Mouse (Mus musculus) gonadal fat pad, adult 2 months (tissue): ENCODE measurements around the gene Mptx2. TPM values are rescaled to one million over a fixed set of nuclear protein-coding genes. Genes with fewer than 3 reads are reported as not detected.
"Not testable (repeated sequence)": the region's sequence is repeated elsewhere in the genome, so short reads cannot be mapped to it uniquely, and the experiment has no call there.

Experiments used
- DNase-seq: peaks from one replicate; pipeline ENCODE4 v3.0.0-alpha.2; 2012; ENCODE audit warnings: low read depth
- polyA plus RNA-seq: library from polyadenylated mRNA; depleted of rRNA; stranded (reverse); fragments of >200 nt; gene quantifications from 2 replicates; pipeline ENCODE4 v1.2.3, GENCODE M21; 2012; rRNA removed

The Mptx2 gene
- not detected in 2 replicates for polyA plus RNA-seq

DNA sequence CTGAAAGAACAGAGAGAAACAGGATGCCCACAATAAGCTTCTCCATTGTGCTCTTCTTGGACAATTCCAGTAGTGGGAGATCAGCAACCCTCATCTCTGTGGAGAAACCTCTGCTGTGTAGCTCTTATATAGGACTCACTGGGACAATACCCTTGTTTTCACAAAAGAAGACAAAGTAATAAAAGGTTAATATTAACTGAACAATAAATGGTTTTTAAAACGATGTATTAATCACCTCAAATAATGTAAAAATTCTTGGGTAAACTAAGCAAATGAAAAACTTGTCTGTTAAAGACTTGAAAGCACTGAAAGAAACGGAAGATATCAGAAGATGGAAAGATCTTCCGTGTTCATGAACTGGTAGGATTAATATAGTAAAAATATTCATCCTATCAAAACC lies at the start of gene Mptx2:
Gene Mptx2, minus strand, starts transcription at position 101 of the 400 bp plus-strand sequence.
- no peak for DNase-seq

DNA sequence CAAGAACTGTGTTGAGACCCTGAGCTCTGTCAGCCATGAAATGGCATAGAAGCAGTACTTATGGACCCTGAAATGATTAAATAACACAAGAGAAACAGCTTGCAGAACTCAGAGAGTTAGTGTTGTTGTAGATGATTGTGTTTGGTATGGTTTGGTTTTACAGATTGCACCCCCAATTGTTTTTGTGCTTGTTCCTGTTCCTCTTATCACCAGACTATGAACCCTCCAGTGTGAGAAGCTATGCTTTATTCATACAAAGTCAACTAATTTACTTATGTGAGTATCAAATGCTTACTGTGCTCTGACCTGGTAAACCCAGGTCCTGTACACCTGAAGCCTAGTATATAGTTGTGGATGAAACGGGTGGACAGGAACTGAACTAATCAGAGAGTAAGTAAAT lies 49.0 kb upstream of the Mptx2 start:
- DNase-seq = no peak

DNA sequence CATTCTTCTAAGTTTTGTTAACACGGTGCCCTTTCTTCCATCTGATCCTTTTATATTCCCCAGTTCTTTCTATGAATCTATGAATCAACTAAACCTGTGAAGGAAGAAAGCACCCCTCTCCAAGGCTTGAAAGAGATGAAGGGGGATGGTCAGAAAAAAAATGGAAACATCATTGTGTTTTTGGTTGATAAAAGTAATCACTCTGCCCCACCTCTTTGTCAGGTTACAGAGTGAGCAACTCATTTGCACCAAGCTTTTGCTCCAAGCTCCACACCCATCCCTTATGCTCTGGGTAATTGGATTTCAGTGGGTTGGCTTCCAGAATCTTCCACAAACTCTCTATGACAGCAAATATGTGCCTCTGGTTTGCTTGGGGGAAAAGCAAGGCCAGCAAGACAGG lies 47.8 kb upstream of the Mptx2 start:
- DNase-seq = no peak

DNA sequence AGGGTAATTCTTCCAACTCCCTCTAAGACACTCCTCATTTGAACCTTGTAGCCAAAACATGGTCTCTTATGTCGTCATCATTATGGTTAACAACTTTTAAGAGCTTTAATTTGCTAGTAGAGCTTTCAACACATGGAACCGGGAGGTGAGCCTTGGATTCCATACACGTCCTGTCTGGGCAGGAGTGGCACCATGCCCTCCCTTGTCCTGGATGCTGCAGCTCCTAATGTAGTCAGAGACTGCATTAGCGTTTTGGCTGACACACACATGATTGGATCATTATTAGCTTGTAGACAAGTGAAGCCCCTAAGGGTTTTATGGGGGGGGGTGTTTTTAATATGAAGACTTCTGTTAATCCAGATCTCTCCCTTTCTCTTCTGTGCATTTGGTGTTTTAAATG lies 47.4 kb upstream of the Mptx2 start:
- DNase-seq = no peak

DNA sequence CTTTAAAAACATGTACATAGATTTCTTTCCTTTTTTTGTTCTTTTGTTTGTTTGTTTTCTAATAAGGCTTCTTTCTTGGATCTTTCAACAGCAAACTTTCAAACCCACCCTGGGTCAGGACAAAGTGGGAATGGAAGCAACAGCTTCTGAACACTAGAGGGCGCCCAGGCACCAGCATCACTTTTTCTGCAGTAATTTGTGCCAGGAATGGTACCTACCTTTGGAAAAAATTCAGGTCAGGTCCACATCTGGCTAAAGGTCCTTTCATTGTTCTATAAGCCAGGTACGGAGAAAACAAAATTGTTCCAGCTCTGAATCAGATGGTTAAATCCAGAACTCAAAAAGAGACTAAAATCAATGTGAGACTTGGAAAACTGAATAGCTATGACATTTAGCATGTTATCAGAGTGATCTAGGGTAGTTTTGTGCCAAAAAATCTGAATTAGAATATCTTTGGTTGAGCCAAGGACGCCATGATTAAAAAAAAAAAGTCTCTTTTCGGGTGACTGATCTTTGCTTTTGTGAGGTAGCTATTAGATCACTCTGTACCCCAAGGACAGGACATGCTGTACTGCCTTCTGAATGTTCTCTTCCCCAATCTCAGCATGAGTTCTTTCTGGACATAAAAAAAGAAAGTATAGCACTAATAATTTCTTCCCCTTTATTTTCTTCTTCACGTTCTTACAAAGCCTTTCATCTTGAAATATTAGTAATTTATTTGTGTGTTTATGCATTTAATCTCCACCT lies 46.4 kb upstream of the Mptx2 start:
- no peak for DNase-seq

DNA sequence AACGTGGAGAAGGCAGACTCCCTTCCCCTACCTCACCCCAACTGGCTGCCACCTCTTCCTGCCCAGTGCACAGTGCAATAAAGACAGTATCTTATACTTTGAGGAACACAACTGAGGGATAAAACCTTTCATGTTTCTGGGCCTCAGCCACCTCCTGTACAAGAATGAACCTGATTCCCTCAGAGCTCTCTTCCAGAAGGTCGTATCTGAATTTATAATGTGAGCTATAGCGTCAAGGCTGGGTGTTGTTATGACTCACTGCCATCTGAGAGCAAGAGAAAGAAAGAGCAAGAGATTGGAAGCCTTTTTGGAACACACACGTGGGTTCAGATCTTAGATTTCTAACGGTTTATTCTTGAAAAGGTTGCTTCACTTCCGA lies 44.7 kb upstream of the Mptx2 start:
- DNase-seq = no peak

DNA sequence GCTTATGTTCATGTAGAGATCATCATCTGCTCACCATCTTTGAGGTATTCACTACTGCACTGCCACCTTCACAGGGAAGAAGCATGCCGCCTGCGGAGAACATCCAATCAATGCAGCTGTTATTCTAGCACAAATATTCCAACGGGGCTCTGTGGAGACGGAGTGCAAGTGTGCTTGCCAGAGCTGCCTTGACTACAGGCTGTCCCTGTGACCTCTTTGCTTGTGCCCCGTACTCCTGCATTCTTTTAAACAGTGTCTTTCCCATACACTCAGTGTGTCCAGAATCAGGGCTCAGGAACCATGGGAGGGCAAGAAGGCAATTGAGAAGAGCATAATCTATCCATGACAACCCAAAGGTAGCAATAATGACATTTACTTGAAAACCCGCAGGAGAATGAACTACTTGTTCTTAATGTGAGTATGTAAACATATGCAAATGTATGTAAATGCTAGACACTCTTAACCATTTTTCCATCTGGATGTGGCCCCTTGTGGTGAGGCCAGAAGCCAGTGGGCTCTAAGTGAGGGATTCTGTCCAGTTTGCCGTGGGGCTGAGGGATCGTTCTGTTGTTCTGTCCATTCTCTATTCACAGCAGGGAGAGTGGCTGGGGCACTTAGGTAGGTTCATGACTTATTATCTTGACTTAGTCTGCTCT lies 44.1 kb upstream of the Mptx2 start:
- DNase-seq = no peak

DNA sequence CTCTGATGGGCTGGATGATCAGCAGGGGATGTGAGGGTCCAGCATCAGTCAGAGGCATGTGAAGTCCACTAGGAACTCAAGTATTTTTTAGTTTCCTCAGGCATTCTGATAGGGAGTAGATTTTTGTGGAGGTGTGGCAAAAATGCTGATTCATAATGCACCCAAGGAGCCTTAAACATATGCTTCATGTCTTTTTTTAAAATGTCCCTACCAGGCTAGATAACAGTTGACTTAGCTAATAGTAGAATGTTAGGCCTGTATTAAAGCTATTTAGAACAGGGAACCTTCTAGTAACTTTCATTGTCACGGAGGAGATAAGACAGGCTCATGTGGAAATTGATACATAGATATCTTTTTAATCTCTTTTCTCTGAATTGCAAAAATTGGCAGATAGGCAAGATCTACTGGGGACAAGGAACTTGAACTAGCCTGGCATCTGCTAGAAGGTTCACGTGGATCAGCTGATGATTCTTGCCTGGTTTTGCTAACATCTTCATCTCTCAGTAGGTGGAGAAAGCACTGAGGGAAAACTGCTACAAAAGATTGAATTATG lies 40.4 kb upstream of the Mptx2 start:
- DNase-seq = no peak

DNA sequence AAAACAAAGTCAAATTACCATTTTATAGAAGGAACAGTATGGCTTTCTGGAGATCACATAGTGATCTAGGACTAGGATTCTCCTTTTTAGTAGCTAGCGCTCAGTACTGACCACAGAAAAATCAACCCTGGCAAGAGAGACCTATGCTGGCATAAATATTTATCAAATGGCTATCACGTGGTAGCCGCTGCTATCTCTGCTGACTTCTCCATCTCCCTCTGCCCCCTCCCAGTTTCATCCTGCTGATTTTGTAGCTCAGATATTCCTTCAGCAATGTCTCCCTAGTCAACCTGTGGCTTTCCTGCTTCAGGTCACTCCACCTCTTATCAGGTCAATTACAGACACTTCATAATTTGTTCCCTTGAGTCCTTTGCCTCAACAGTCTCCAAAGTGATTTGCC lies 38.1 kb upstream of the Mptx2 start:
- DNase-seq = no peak

DNA sequence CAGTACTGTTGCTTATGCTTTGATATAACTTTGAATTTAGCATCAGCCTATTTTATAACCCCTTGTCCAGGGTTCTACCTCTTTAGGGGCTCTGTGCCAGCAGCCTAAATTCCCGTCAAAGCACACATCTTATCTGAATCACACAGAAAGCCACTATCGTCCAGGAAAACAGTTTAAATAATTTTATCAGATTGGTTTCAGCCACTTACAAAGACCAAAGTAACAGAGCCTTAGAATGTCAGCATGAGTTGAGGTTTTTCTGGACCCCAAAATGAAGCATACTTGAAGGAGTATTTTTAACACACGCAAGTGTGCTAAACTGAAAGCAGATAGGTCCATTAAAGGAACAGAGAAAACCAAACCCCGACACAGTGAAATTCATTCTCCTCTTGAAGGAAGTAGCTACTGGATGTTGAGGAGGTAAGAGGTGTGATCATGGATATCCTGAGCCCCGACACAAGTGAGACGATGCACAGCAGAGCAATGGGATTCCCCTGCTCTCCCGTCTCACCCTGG lies 36.0 kb upstream of the Mptx2 start:
- not testable (repeated sequence) for DNase-seq

DNA sequence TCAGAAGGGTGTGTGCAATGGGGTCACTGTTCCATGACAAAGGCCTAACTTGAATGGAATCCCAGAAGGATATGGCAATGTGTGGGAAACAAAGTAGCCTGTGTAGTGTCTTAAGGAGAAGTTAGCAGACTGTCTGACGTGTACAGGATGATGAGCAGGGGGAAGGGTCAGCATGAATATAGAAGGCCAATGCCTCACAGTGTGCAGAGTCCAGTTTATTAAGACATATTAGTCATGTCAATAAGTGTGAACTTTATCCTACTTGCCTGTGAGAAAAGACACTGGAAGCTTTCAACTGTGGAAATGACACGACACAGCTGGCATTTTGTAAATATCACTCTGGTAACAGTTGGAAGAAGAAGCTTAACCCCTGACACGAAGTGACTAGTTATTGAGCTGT lies 25.2 kb upstream of the Mptx2 start:
- not testable (repeated sequence) for DNase-seq

DNA sequence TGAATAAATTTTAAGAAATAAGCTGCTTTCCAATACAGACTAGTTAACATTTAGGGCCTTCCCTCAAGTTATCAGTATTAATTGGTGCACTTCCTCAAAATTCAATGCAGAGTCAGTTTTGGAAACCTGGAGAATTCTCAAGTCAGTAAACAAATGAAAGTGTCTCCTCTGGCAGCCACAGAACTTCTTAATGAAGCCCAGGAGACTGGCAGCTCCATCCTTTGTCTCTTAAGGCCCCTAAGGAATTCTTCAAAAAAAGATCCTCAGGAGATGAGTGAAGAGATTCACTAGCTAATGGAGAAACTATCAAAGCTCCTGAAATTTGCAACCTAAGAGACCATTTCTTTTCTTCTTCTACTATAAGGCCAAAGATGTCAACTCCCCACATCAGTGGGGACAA lies 11.9 kb downstream of the Mptx2 start, which contains the start of gene Olfr418:
Gene Olfr418, plus strand, starts transcription at position 301 of the 400 bp plus-strand sequence.
- no peak for DNase-seq

DNA sequence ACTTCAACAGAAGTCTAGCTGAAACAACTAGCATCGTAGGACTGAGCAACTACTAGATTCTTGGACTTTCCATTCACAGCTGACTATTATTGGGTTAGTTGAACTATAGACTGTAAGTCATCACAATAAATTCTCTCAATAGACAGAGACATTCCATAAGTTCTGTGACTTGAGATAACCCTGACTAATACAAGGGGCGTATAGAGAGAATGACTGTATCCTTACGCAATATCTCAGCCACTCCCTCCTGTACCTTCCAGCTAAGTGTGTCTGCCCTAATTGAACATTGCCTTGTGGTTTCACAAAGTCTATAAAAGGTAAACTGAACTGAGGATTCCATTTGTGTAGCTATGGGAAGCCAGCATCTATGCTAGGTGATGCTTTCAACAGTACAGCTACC lies 27.7 kb downstream of the Mptx2 start:
- DNase-seq = no peak

DNA sequence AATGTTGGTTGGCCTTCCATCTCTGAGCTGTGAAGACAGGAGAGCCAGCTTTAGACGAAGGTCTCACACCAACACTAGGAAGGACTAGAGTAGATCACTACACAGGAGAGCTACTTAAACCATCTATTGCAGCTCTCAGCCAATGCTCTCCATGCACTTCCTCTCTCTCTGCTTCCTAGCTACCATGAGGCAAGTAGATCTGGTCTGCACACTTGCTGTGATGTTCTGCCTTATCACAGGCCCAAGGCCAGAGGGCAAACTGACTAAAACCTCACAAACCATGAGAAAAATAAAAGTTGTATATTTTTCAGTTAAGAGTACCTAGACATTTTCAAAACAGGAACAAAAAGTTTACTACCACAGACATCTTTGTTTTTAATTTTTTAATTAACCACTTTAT lies 40.6 kb downstream of the Mptx2 start:
- DNase-seq = not testable (repeated sequence)

DNA sequence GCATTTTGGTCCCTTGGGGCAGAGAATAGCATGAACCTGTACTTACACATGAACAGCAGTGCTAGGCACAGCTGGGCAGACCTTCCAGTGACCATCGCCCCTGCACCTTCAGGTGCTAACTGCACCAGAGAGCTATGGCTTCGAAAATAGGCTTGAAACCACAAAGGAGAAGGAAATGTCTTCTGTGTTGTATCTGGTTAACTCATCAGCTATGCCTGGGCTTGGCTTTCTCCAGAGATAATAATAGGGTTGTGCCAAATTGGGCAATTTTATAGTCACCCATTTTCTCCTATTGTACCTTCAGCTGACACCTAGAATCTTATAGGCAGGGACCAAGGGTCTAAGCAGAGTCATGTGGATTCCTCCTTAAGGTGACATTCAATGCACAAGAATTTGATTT lies 50.5 kb downstream of the Mptx2 start, which contains the start of gene Fcer1a:
Gene Fcer1a, minus strand, starts transcription at position 134 of the 400 bp plus-strand sequence.
- no peak for DNase-seq

Other genes with a start within 250 kb of the Mptx2 start
- not detected in 2 replicates for gene Olfr1408, start 140.4 kb downstream of the Mptx2 start, polyA plus RNA-seq
- gene Olfr1406, start 87.1 kb downstream of the Mptx2 start, polyA plus RNA-seq = not detected in 2 replicates
- gene Olfr218, start 80.0 kb downstream of the Mptx2 start, polyA plus RNA-seq = not detected in 2 replicates
- gene Olfr1404, start 65.4 kb downstream of the Mptx2 start, polyA plus RNA-seq = not detected in 2 replicates
- 0.37 TPM in 1 of 2 replicates, not detected in the other for gene Fcer1a, start 50.6 kb downstream of the Mptx2 start, polyA plus RNA-seq
- gene Olfr418, start 11.8 kb downstream of the Mptx2 start, polyA plus RNA-seq = not detected in 2 replicates
- gene Ackr1, start 56.0 kb upstream of the Mptx2 start, polyA plus RNA-seq = 9.0 and 12.5 TPM in 2 replicates
- gene Aim2, start 73.1 kb upstream of the Mptx2 start, polyA plus RNA-seq = 1.3 and 2.7 TPM in 2 replicates
- gene Cadm3, start 89.9 kb upstream of the Mptx2 start, polyA plus RNA-seq = 8.5 and 11.4 TPM in 2 replicates
- gene Ifi206, start 213.3 kb upstream of the Mptx2 start, polyA plus RNA-seq = 0.38 and 0.66 TPM in 2 replicates